Mouse (Mus musculus): ENCODE results near the gene Hectd2.

Gene Hectd2

DNA sequence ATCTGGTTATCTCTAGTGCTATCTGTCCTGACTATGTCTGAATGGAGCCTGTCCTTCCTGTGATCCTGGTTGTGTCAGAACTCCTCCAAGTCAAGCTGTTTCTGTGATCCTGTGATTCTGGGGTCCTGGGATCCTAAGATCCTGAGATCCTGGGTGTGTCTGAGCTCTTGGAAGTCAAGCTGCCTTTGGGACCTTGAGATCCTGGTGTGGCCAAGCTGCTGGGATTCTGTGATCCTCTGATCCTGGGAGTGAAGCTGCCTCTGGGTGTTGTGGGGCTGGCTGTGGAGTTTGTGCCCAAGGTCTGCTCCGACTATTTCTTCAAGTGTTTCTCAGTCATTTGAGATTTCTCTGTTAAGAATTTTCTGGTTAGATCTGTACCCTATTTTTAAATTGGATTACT, 98.2 kb downstream of the Hectd2 start:
- DNase-seq, result no peak

DNA sequence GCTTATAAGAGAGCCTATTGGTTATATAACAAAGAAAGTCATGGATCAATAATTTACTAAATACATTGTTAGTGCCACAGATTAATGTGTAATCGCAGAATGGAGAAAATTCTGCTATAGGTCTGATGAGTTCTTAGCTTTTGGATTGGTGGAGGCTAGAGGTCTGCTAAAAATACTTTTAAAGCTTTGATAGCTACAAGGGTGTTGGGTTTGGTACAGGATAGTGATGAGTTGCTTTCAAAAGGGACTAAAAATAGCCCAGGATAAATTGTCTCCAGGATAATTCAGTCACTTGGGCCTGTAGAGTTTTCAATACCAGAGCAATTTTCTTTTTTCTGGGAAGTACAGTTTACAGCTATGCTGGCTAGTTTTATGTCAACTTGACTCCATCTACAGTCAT, 108.3 kb downstream of the Hectd2 start:
- DNase-seq, result no peak

DNA sequence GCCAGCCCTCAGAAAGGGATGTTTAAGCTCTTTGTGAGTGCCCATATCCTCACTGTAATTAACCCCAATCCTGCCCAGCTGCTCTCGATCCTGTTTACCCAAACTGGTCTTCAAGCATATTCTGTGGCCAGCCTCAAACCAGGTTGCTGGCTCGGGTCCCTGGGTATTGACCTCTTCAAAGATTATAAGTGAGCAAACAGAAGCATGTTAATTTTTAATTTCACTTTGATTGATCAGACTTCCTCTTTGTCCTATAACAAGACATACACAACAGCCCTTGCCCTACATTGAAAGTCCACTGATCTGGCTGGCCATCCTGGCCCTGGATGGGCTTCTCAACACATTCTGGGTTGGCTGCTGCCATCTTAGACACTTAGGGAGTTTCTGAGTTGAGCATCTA, 109.5 kb downstream of the Hectd2 start:
- DNase-seq, result no peak

DNA sequence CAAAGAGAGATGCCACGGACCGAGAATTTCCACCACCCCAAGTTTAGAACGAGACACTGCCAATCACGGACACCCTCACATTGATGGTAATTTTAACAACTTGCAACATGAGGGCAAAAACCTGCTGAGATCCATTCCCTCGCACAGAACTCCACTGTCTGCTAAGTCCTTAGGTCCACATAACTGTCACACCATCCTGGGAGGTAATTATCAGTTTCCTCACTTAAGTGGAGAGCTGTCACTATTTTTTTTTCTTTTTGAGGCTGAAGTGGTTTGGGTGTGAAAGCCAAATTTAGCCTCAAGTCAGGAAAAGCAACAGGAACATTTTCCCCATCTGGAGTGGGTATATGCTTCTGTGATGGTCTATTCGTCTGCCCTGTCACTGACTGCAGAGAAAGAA, 110.0 kb downstream of the Hectd2 start:
- DNase-seq, result no peak

DNA sequence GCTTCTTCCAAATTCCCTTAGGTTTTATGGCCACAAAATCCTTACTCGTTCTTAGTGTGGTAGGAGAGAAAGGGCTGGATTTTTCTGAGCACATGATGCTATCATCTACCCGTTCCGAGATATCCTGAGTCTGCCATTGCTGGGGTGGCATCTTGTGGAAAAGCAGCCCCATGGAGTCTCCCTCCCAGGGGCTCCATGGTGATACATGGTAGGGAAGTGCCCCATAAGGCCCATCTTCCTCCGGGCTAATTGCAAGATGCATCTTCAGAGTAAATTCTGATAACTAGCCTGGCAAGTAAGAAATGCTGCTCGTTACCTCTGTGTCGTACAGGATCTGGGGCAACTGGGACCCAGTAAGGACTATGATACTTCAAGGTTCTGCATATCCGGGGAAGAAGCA, 110.8 kb downstream of the Hectd2 start:
- DNase-seq, result no peak

DNA sequence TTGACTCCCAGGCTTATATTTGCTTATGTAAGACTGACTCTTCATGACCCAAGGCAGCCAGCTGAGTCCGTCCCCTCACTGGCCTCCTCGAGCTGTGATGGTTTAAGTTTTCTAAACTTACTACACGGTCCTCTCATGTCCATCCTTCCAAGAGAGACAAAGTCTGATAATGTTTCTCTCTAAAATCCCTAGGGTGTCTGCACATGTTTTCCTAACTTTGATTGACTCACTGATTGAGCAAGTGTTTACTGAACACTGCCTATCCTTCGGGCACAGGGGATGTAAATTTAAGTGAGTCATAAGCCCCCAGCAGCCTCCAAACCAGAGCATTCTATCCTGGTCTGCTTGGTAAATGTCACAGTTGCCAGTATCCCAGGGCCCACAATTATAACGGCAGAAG, 111.2 kb downstream of the Hectd2 start:
- no peak for DNase-seq

DNA sequence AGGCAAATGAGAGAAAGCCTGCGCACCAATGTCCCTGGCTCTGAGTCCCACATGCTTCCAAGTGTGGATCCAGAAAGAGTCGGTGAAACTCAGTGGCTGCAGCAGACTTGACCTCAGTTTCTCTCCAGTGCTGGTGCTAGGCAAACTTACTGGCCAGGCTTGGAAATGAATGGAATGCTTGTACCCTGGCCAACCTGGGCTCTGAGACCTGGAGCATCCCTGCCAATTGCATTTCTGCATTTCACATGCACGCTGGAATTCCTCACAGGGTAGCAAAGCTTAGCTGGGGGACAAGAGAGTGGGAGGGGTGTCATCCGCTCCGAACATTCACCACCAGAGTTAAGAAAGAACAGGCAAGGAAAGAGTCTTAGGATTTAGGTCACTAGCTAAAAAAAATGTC, 112.0 kb downstream of the Hectd2 start:
- no peak for DNase-seq

DNA sequence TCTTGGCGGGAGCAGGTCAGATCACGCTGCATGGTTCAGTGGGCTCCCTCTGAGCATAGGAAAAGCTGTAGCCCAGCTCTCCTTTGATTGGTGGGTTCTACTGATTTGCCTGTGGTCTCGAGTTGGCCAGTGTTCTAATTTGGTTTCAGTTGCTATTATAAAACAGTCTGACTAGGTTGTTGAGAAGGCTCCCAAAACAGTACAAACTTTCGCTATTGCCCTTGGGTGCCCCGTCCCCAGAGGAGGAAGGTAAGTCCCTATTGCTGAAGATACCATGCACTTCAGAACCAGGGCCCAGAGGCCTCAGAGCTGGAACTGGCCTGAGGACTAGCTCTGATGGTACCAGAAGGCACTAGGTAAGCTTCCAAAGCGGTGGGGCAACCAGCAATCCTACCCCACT, 112.9 kb downstream of the Hectd2 start:
- DNase-seq, result no peak

DNA sequence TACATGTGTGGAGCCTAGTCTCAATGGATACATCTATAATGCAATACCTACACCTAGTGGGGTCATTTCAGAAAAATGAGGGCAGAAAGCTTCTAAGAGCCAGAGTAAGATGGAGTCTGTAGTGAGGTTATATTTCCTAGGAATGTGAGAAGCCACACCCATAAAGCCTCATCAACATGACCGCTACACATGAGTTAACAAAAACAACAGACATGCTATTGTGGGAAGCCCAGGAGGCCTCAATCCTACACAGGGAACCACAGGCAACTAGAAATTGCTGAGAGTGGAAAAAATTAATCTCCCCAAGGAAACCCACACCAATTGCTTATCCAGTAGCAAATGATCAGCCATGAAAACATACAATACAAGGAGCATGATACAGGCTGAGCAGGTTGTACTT, 113.7 kb downstream of the Hectd2 start:
- DNase-seq, result no peak

DNA sequence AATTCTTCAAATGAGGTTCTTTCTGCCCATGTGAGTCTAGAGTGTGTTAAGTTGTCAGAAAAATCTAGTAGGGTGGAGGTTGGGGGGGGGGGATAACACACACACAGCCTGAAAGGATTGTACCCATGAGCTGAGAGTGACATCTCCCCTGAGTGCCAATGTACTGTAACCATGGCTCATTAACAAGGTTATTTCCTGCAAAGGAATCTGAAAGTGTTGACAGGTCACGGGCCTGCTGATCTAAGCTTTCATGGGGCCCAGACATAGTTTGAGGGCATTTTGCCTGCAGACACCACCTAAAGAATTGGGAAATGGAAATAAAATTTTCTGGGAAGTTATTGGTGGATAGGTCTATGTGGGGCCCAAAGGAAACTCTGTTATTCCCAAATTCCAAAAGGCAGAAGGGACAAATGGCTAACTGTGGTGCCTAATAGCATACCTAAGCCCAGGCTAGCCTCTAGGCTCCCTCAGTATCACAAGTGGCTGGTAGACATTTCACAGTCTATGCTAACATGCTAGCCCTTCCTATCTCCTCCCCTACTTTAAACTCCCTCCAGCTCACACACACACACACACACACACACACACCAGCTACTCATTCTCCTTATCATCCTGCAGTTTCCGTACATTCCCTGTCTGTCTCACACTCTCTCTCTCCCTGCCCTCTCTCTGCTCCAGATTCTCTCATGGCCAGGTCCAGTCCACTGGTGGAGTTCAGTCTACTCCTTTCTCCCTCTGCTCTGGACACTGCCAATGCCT, 114.6 kb downstream of the Hectd2 start:
- DNase-seq, result no peak

DNA sequence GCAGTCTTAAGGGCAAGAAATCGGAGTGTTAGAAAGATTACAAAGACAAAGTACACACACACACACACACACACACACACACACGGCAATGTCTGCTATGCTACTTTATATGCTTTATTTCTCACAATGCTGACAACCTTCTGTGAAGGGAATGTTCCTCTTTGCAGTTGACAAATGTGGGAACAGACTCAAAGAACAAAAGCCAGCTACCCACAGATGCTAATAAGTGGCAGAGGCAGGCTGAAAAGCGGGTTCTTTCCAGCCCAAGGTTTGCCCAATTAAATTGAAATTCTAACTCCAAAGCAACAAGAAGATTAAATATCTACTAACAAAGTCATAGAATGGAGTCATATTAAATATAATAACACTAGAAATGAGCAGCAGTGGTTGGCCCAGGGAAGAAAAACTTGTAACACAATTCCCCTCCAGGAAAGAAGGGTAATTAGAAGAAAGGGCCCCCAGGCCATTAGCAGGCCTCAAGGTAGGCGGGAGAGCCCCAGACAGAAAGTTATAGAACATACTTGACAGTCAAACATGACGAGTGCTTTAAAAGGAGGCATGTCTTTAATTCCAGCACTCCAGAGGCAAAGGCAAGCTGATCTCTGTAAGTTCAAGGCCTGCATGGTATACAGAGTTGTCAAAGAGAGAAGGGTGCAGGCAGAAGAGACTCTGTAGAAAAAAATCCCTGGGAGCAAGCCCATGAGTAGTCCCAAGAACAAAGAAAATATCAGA, 115.4 kb downstream of the Hectd2 start:
- no peak for DNase-seq
